Mouse (Mus musculus) heart, embryonic 16.5 days (tissue): ENCODE measurements around the gene Map3k21. TPM values are rescaled to one million over a fixed set of nuclear protein-coding genes. Genes with fewer than 3 reads are reported as not detected.

Experiments used
- ATAC-seq: fragments of 200-750 bp; cut with Nextera tagmentation; replicated peaks from 2 replicates; pipeline ENCODE4 v1.8.0; 2017; ENCODE audit warnings: moderate number of reproducible peaks; ENCODE audit not compliant: insufficient read depth, low FRiP score; ENCODE audit errors: extremely low read depth
- H3K27ac ChIP-seq: fragments of 300-500 bp; sonication (generic); 2 replicates; pipeline ENCODE4 v1.5.1; 2014; ENCODE audit warnings: mild to moderate bottlenecking, low read length, control low read depth, moderate library complexity
- H3K27me3 ChIP-seq: fragments of 300-500 bp; sonication (generic); 2 replicates; pipeline ENCODE4 v1.6.1; 2014; ENCODE audit warnings: low read length, mixed read lengths; ENCODE audit not compliant: control insufficient read depth, insufficient read depth
- H3K36me3 ChIP-seq: fragments of 300-500 bp; sonication (generic); 2 replicates; pipeline ENCODE4 v1.6.1; 2014; ENCODE audit not compliant: control insufficient read depth, insufficient read depth
- H3K4me1 ChIP-seq: fragments of 300-500 bp; sonication (generic); 2 replicates; pipeline ENCODE4 v1.6.1; 2014; ENCODE audit warnings: low read length, mixed read lengths; ENCODE audit not compliant: control insufficient read depth, insufficient read depth
- H3K4me2 ChIP-seq: fragments of 300-500 bp; sonication (generic); 2 replicates; pipeline ENCODE4 v1.6.1; 2014; ENCODE audit warnings: low read depth, mild to moderate bottlenecking, control low read depth, low read length
- H3K4me3 ChIP-seq: fragments of 300-500 bp; sonication (generic); 2 replicates; pipeline ENCODE4 v1.5.1; 2014; ENCODE audit warnings: mild to moderate bottlenecking, control low read depth, low read length
- H3K9ac ChIP-seq: fragments of 300-500 bp; sonication (generic); 2 replicates; pipeline ENCODE4 v1.6.1; 2014; ENCODE audit warnings: low read length, control low read depth
- H3K9me3 ChIP-seq: fragments of 300-500 bp; sonication (generic); replicated peaks from 2 replicates; pipeline ENCODE4 v1.6.1; 2016; ENCODE audit warnings: low read length; ENCODE audit not compliant: control insufficient read depth
- WGBS: fragments of 180-500 bp; shearing (Covaris S2); extraction: QIAGEN DNeasy Blood & Tissue Kit; methylation state at CpG from one replicate; pipeline ENCODE4 v1.1.7; 2014; 5-methylcytosine and 5-hydroxymethylcytosine counted together
- polyA plus RNA-seq: library from polyadenylated mRNA; unstranded; fragments of >200 nt; fragmentation: Nextera tagmentation; extraction: Ambion mirVana; gene quantifications from 2 replicates; pipeline ENCODE4 v1.2.1, GENCODE M21; 2015

Gene Map3k21
- polyA plus RNA-seq, 1 experiment from 2014 or later = 0.13 TPM

DNA sequence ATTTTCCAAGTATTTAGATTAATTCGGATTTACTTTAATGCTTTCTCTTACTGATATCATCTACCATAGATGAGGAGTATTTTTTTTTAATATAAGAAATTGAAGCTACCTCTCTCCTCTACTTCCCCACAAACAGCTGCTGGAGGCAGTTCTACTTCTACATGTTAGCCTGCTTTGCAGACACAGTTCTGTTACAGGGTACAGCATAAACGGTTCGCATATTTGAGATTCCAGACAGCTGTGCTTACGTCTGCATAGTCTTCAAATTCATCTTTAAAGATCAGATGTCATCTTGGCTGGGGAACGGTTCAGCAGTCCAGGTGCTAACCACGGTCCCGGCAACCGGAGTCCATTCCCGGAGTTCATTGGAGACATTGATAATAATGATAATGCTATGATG lies 83.4 kb downstream of the Map3k21 start:
- no peak overlapping the region for H3K9ac ChIP-seq
- H3K4me2 ChIP-seq = no peak overlapping the region
- H3K9me3 ChIP-seq = no peaks in the 10 kb centered on the region
- no peak overlapping the region for H3K4me3 ChIP-seq
- no peaks in the 10 kb centered on the region for H3K4me1 ChIP-seq
- ATAC-seq = no peak
- peaks cover 54% of the 10 kb centered on the region for H3K27me3 ChIP-seq
- no peaks in the 10 kb centered on the region for H3K36me3 ChIP-seq
- WGBS = 52% methylated on average over 9 of the region's 9 CpGs
- no peak overlapping the region for H3K27ac ChIP-seq

- Histone ChIP-seq H3K27ac (no peak within 1 kb of the TSS), H3K4me2 (peak within 1 kb of the TSS; percentile 72), H3K27me3 (peaks cover 54% of the 10 kb centered on the region), H3K9me3 (no peaks in the 10 kb centered on the region), H3K36me3 (no peaks in the 10 kb centered on the region), H3K4me3 (peak within 1 kb of the TSS; percentile 53), H3K9ac (peak within 1 kb of the TSS; percentile 53; the same call in 1 of the 2 replicates), H3K4me1 (no peaks in the 10 kb centered on the region)
- 1% methylated on average over 73 of the region's 73 CpGs for WGBS
- no peak for ATAC-seq
Observed at GRCm38 (mm10) chr8:125995101-125995986, 85.1 kb downstream of the Map3k21 start, which contains the start of gene Kcnk1. TSS of gene Kcnk1 (plus strand) at chr8:125995170.

GRCm38 (mm10) chr8:125996031-125996839 lies 86.0 kb downstream of the Map3k21 start:
- ATAC-seq = no peak
- Histone ChIP-seq H3K36me3 (no peaks in the 10 kb centered on the region), H3K27me3 (peaks cover 54% of the 10 kb centered on the region), H3K4me1 (no peaks in the 10 kb centered on the region), H3K4me3 (peak overlapping the region; percentile 53), H3K9ac (no peak overlapping the region), H3K9me3 (no peaks in the 10 kb centered on the region), H3K27ac (no peak overlapping the region), H3K4me2 (peak overlapping the region; percentile 72)
- 32% methylated on average over 14 of the region's 14 CpGs for WGBS

DNA sequence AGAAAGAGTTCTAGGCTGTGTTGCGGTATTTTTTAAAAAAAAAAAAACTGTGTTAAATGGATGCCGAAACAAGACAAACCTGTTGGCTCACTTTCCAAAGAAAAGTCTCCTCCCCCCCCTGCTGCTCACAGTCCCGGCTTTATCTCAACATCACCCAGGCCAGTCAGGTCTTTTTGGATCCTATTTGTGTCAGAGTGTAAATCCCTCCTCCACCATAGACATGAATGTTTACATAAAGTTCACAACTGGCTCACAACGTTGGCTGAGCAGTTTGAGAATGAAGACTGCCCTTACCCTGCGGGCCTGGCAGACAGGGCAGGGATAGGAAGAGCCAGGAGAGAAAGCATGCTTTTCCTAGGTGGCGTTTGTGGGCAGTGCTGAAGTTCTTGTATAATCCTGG lies 86.7 kb downstream of the Map3k21 start:
- Histone ChIP-seq H3K4me1 (peaks cover under 1% of the 10 kb centered on the region; the same call in 1 of the 2 replicates), H3K4me3 (no peak overlapping the region), H3K9ac (no peak overlapping the region), H3K27ac (no peak overlapping the region), H3K36me3 (no peaks in the 10 kb centered on the region), H3K4me2 (no peak overlapping the region), H3K27me3 (peaks cover 54% of the 10 kb centered on the region), H3K9me3 (no peaks in the 10 kb centered on the region)
- no peak for ATAC-seq
- WGBS = 35% methylated on average over 6 of the region's 6 CpGs

Other genes starting within 250 kb of the Map3k21 start
- gene Map10, start 240.6 kb upstream of the Map3k21 start, polyA plus RNA-seq = 6.6 and 6.9 TPM in 2 replicates
- 27.1 and 30.8 TPM in 2 replicates for gene Ntpcr, start 180.5 kb upstream of the Map3k21 start, polyA plus RNA-seq
- 0.15 and 0.22 TPM in 2 replicates for gene Pcnx2, start 12.1 kb upstream of the Map3k21 start, polyA plus RNA-seq
- 2.0 and 6.4 TPM in 2 replicates for gene Kcnk1, start 84.7 kb downstream of the Map3k21 start, polyA plus RNA-seq